Mouse (Mus musculus): Measurements from ENCODE around the gene Uso1.
"Not testable (repeated sequence)": the region's sequence is repeated elsewhere in the genome, so short reads cannot be mapped to it uniquely, and the experiment has no call there.

Uso1 gene

GRCm38 (mm10) chr5:92128570-92128969 lies 9.2 kb upstream of the Uso1 start:
- DNase-seq = no peak

GRCm38 (mm10) chr5:92129321-92129768 lies 8.4 kb upstream of the Uso1 start:
- no peak for DNase-seq

- DNase-seq = no peak
Measured at GRCm38 (mm10) chr5:92130040-92130682, 7.6 kb upstream of the Uso1 start.

- DNase-seq = no peak
Measured at GRCm38 (mm10) chr5:92132127-92132526, 5.6 kb upstream of the Uso1 start.

- DNase-seq = not testable (repeated sequence)
Measured at GRCm38 (mm10) chr5:92133006-92133405, 4.7 kb upstream of the Uso1 start.

GRCm38 (mm10) chr5:92134934-92135333 lies 2.8 kb upstream of the Uso1 start:
- DNase-seq = no peak

GRCm38 (mm10) chr5:92136536-92137238 lies 1.1 kb upstream of the Uso1 start:
- DNase-seq = no peak

- peak in 1 of 2 experiments; percentile 71 for DNase-seq
Measured at GRCm38 (mm10) chr5:92138093-92138621, 419 bp downstream of the Uso1 start.

GRCm38 (mm10) chr5:92139191-92139590 lies 1.5 kb downstream of the Uso1 start:
- no peak for DNase-seq

- no peak for DNase-seq
Measured at GRCm38 (mm10) chr5:92141696-92142095, 4.0 kb downstream of the Uso1 start.

GRCm38 (mm10) chr5:92142481-92142880 lies 4.7 kb downstream of the Uso1 start:
- DNase-seq = no peak

- DNase-seq = no peak
Measured at GRCm38 (mm10) chr5:92143665-92144064, 5.9 kb downstream of the Uso1 start.

- DNase-seq = no peak
Measured at GRCm38 (mm10) chr5:92144954-92145708, 7.4 kb downstream of the Uso1 start.

- no peak for DNase-seq
Measured at GRCm38 (mm10) chr5:92148248-92148647, 10.5 kb downstream of the Uso1 start.

GRCm38 (mm10) chr5:92149330-92149982 lies 11.7 kb downstream of the Uso1 start:
- DNase-seq = no peak

GRCm38 (mm10) chr5:92154861-92155260 lies 17.1 kb downstream of the Uso1 start:
- DNase-seq = no peak

GRCm38 (mm10) chr5:92165976-92166375 lies 28.2 kb downstream of the Uso1 start:
- no peak for DNase-seq

GRCm38 (mm10) chr5:92183071-92183830 lies 45.5 kb downstream of the Uso1 start:
- no peak for DNase-seq

GRCm38 (mm10) chr5:92188881-92189483 lies 51.2 kb downstream of the Uso1 start:
- no peak for DNase-seq

- peak; percentile 24 to 64 for DNase-seq
Measured at GRCm38 (mm10) chr5:92195716-92196115, 58.0 kb downstream of the Uso1 start.

Measured in cerebellum, postnatal 25 days (tissue).